Mouse (Mus musculus): ENCODE measurements around the gene Olfr671.
"Not testable (repeated sequence)": the region's sequence is repeated elsewhere in the genome, so short reads cannot be mapped to it uniquely, and the experiment has no call there.

Gene Olfr671

DNA sequence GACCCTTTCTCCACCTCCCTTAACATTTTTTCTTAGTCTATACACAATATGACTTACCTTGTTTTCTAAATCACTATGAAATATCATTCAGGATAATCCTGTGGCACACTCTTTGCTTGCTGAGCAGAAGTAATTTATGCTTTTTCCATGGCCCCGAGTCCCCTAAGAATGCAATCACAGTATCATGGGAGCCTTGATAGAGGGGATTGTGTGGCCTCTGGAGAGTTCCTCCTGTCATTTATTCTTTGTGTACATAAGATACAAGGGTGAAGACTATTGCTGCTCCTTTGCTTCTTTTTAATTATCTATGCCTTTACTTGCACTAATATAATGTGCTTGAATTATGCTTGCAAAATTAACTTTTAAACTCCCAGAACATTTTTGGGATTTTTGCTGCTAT, at the start of gene Olfr671:
Gene Olfr671, minus strand, starts transcription at position 101 of the 400 bp plus-strand sequence.
- no peak for DNase-seq (ENCODE audit: low spot score in 2 of 2)

DNA sequence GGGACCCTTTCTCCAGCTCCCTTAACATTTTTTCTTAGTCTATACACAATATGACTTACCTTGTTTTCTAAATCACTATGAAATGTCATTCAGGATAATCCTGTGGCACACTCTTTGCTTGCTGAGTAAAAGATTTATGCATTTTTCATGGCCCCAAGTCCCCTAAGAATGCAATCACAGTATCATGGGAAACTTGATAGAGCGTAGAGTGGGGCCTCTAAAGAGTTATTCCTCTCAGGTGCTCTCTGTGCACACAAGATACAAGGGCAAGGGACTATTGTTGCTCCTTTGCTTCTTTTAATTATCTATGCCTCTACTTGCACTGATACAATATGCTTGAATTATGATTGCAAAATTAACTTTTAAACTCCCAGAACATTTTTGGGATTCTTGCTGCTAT, 49.4 kb upstream of the Olfr671 start, which contains the start of gene Olfr675:
Gene Olfr675, minus strand, starts transcription at position 101 of the 400 bp plus-strand sequence.
- DNase-seq (ENCODE audit: low spot score in 2 of 2), result no peak

- DNase-seq (ENCODE audit: low spot score in 2 of 2), result no peak
Measured at GRCm38 (mm10) chr7:105022530-105022929, 43.6 kb upstream of the Olfr671 start.

- no peak for DNase-seq (ENCODE audit: low spot score in 2 of 2)
Measured at GRCm38 (mm10) chr7:105001929-105002328, 23.0 kb upstream of the Olfr671 start, which contains the start of gene Olfr672. Olfr672 (minus strand) TSS chr7:105002029.

- not testable (repeated sequence) for DNase-seq (ENCODE audit: low spot score in 2 of 2)
Measured at GRCm38 (mm10) chr7:104972507-104972906, 6.4 kb downstream of the Olfr671 start.

DNA sequence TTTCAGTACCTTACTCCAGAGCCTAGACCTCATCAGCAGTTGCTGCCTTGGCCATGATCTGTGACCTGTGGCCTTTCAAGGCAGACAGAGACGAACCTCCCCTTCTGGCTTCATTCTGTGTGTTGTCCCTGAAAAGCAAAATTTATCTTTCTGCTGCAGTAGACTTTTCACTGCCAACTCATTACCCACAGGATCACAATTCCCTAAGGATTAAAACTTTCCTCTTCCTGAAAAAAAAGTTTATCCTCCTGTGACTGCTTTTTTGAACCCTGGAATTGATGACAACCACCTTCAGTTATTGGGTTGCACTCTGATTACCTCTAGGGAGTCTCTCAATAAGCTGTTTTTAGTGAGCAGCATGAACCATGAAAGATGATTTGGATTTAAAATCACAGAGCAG, 16.4 kb downstream of the Olfr671 start, which contains the start of gene Olfr670:
Gene Olfr670, minus strand, starts transcription at position 101 of the 400 bp plus-strand sequence.
- DNase-seq (ENCODE audit: low spot score in 2 of 2), result no peak

GRCm38 (mm10) chr7:104950234-104950633, 28.7 kb downstream of the Olfr671 start:
- not testable (repeated sequence) for DNase-seq (ENCODE audit: low spot score in 2 of 2)

DNA sequence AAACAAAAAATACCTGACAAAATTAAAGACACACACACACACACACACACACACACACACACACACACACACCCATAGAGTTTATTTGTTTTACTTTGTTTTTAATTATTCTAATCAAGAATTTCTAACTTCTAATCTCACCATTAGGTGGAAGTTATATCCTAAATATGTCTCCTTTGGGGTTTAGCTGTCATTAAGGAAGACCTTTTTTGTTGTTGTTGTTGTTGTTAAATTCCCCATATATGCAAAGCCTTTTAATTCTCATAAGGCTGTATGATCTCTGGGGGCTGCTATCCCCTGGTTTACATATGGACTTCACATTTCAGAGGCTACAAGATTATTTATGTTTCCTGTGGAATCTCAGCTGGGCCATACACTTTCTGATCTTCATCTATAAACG, 45.0 kb downstream of the Olfr671 start, which contains the start of gene Olfr669:
Gene Olfr669, plus strand, starts transcription at position 301 of the 400 bp plus-strand sequence.
- DNase-seq (ENCODE audit: low spot score in 2 of 2), result no peak

- DNase-seq (ENCODE audit: low spot score in 2 of 2), result no peak
Measured at GRCm38 (mm10) chr7:104927957-104928356, 51.0 kb downstream of the Olfr671 start, which contains the start of gene Olfr668. Olfr668 (minus strand) TSS chr7:104928057.

Data from spleen, postnatal 36 days (tissue).